Mouse (Mus musculus): ENCODE data around the gene P2rx3.
A peak's percentile ranks its signal among the peaks of the same experiment; 100 is the strongest.

P2rx3 gene

DNA sequence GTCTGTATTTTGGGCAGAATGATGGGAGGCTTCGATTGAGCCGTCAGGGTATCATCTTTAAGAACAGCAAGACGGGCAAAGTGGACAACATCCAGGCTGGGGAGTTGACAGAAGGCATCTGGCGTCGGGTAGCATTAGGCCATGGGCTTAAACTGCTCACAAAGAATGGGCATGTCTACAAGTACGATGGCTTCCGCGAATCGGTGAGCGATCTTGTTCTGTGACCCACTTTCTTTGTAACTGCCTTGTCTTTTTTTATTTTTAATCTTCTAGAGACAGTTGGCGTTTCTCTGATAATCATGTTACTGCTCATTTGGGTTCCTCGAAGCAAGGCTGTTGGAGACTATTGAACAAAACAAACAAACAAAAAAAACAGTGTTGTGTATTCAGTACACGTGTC lies 1.1 kb upstream of the P2rx3 start:
- no peak for DNase-seq

DNA sequence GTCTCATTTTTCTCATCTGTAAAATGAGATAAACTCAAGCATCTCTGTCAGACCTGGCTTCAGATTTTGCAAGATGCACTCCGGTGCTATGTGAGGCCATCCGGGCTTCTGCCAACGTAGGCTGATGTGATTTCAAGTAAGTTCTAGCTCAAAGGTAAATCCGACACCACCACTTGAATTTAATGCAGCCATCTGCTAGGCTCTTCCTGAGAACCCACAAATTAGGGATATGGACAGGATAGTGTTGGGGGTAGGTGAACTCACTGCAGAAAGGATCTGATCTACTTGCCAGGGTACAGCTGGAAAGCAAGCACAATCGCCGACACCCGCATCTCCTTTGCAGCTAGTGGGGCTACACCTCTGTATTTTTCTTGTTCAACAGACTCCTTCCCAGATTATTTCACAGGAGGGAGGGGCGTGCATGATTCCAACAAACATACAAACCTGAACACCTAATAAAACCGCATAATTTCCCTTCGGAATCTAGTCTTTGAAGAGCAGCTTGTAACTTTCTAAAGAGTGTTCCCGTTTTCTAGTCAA lies 685 bp downstream of the P2rx3 start:
- DNase-seq, result no peak

DNA sequence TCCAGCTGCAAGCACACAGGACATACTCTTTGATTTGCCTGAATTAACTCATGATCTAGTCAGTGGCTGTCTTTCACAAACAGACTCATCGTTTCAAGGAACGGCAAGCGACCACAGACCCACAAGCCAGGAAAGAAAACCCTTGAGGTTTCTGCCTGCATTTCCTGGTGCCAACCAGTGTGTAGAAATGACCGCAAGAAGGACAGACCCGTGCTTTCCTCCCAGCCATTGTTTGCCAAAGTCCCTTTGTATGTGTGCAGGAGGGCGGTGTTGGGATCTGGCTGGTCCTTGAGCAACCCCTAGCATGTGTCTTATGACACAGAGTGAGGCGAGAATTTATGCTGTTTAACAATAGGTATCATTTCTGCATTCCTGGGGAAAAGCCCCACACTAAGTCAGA lies 3.1 kb downstream of the P2rx3 start:
- DNase-seq, result no peak

DNA sequence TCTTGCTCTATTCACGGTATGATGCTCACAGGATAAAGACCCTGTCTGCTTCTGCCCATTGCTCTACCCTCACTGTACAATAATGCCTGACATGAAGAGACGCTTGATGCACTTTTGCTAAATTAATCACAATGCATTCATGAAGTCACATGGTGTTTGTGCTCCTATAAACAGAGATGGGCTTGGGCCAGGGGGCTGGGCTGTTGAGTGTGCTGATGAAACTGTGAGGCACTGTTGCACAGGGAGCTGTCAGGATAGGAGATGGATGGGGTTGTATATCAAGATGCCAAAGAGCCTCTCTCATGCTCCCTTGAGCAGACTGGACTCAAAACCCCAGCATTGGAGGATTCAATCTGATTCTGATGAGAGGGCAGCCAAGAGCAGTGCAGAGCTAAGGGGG lies 4.1 kb downstream of the P2rx3 start:
- DNase-seq, result no peak

DNA sequence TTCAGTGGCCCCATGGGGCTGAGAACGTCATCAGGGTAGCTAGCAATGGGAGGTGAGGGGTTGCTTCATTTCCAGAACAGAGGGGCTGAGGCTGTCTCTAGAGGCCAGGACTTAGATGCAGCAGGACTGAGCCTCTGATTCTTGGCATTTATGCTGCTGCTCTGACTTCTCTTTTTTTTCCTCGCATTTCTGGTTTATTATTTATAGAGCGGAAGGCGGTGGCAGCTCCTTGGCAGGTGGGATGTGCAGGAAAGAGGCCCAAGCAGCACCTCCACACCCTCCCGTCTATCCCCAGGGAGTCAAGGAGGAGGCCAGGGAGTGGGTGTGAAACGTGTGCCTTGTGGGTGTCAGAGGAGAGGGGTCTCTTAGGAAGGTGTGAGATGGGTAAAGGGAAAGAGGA lies 6.3 kb downstream of the P2rx3 start:
- DNase-seq, result no peak

DNA sequence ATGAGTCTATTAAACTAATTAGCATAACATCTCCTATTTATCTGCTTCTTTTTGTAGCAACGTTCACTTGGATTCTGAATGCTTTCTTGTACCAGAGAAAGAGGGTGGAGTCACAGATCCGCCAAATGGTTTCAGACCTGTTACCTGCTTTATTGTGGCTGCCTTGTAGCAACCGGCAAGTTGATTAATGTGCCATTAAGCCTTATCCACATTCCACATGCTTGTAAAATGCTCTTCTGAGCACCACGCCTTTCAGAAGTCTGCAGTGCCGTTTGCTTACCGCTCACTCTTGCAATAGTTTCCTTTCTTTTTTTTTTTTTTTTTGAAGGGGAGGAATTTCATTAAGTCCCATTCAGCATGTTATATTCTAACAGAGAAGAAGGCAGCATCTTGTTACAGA lies 7.4 kb downstream of the P2rx3 start:
- DNase-seq, result no peak

DNA sequence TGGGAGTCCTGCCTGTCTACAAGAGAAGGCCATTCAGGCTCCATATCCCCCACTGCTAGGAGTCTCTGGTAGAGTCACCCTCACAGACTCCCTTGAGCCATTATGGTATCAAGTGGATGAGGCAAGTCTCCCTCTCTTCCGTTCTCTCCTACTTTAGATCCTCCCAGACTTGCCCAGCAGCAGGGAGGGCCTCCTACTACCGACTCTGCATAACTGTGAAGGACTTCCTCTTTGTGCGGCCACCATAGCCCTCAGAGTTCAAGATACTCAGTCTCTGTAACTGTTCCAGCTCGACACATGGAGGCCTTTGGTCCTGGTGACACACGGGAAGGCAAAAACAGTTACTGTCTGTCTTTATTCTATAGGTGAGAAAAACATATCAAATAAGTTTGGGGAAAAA lies 10.0 kb downstream of the P2rx3 start:
- DNase-seq, result no peak

DNA sequence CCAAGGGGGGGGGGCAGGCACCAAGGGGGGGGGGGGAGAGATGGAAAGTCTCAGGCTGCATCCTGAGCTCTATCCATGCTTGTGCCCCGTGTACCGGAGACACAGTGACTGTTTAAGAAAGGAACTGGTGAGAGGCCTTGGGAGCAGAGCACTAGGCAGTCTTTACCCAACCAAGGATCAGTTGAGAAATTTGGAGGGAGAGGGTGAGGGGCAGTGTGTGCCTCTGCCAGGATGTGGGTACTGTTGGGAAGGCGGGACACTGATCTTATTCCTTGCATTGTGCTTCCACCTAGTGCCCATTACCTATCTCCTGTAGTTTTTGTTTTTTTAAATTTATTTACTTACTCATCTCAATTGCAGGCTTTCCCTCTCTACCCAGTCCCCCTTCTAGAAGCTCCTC lies 11.1 kb downstream of the P2rx3 start:
- DNase-seq, result no peak

DNA sequence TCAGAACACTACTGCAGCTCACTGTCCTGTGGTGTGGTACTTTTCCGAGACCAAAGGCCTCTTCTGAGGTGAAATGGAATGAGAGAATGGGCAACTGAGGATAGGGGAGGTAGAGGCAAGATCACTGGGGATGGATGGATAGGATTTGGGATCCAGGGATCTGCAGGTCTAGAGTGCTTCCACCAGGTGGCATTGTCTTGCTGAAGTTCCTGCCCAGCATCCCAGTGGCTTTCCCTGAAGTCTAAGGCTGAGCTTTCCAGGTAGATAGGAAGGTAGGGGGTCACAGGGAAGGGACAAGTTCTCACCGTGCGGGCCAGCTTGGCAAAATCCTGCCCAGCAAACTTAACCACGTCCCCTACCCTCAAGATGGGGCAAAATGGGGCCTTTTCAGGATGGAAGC lies 15.2 kb downstream of the P2rx3 start:
- no peak for DNase-seq

DNA sequence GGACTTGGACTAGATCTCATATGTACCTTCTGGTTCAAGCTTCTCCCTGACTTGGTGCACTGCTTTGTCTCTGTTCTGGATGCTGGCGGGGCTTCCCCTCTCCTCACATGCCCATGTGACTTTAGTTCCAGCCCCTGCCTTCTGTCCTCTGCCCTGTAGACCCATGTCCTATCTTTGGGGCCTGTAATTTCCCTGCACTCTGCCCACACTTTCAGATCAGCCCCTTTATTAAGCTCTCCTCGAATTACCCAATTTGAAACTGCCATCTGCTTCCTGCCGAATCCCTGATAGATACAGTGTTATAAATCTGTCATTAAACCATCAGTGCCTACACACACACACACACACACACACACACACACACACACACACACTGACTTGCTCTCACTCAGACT lies 22.7 kb downstream of the P2rx3 start:
- DNase-seq, result no peak

DNA sequence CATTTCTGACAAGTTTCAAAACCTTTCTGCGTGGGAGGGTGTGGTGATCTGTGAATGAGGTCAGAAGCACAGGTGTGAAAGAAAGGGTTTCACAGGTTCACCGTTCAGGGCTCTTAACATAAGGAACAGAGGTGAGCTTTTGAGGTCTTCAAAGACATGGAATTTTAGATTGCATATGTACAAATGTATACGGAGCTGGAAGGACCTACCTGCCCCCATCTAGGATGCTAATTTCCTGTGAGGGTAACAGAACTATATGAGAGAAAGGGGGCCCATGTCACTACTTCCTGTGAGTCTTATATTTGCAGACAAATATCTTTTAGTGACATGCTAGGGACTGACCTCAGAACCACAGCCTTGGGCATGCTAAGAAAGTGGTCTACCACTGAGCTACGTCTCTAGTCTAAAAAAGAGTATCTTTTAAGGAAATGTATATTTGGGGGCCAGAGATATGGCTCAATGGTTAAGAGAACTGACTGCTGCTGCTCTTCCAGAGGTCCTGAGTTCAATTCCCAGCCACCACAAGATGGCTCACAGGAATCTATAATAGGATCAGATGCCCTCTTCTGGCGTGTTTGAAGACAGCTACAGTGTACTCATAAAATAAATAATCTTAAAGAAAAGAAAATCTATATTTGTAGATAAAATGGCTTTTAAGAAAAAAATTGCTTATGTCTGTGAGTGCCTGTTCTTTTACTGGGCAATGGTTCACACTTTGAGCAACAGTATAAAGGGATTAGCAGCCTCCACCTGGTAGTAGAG lies 23.3 kb downstream of the P2rx3 start:
- no peak for DNase-seq

DNA sequence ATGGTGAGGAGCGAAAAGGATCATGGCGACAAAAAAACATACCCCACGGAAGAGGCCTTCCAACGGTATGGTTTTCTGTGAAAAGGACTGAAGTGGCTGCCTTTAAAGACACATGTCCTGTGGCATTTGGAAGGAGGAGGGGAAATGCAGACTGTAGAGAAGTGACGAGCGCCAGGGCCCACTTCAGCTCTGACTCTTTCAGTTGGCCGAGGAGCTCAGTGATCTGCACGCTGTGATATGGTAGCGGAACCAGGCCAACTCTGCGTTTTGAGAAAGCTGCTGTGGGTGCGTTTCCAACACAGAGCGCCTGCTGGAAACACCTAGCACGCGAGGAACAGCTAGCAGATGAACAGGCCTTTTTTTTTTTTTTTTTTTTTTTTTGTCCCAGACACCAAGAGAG lies 24.6 kb downstream of the P2rx3 start:
- no peak for DNase-seq

DNA sequence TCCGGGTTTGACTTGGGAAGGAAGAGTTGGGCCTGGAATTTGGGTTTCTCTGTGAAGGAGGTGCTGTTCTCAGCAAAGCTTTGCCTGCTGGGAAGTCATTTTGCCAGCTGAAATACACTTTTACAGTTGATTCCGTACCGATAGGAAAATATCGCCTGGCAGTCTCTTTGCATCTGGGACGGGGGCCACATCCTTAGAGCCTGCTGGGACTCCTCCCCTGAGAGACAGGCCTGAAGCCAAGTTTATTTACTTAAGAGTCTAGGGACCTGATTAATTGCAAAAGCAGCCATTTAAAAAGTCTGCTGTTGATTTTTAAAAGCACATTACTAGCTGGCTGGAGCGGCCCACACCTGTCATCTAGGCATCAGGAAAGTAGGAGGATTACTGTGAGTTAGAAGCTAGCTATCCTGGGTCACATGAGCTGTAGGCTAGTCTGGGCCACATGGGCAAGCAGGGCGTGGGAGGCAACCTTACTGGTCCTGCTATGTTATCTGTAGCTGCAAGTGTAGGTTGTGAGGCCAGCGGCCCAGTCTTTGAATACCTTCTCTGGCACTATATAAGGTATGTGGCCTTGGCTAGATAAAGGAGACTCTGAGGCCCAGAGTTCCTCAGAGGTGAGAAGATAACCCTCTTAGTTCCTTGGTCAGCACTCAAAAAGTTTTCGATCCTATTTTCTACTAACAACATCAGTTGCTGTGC lies 25.2 kb downstream of the P2rx3 start:
- no peak for DNase-seq

DNA sequence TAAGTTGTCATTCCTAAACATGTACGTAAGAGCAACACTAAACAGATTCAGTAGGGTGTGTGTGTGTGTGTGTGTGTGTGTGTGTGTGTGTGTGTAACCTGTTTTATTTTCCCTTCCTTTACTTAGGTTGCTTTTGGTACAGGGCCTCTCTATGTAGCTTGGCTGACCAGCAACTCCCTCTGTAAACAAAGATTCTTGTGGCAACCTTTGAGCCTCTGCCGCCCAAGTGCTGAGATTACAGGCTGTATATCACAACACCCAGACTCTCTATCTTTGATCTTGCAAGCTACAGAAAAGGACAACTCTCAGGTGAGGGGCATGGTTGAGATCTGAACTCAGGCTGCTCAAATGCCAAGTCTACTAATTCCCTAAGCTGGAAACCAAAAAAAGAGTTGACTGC lies 28.1 kb downstream of the P2rx3 start:
- no peak for DNase-seq

DNA sequence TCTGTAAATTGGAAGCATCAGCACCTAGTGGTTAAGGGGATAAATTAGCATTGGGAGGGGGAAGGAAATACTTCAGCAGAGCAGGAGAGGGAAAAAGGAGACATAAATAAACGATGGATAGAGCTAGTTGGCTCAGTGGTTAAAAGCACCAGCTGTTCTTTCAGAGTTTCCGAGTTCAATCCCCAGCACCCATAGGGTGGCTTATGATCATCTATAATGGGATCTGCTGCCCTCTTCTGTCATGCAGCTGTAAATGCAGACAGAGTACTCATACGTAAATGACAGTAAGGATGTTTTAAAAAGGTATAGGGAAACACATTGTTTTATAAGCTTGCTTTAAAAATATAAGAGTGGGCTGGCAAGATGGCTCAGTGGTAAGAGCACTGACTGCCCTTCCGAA lies 29.5 kb downstream of the P2rx3 start:
- DNase-seq, result peak in 1 of 2 experiments; percentile 18

DNA sequence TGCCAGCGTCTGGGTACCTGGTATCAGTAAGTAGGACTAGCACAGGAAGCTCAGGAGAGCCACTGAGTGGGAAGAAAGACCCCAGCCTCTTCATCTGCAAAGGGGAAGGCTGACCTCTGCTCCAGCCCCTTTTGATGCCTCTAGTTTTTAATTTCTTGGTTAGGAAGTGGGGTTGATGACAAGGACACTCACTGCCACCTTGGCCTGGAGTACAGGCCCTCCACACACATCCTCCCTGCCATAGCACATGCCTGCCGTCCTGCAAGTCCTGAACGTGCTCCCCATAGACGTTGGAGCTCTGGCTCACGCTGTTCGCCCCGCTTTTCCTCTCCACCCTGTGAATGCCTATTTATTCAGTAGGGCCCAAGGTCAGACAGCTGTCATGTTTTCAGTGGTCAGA lies 30.7 kb downstream of the P2rx3 start:
- DNase-seq, result no peak

DNA sequence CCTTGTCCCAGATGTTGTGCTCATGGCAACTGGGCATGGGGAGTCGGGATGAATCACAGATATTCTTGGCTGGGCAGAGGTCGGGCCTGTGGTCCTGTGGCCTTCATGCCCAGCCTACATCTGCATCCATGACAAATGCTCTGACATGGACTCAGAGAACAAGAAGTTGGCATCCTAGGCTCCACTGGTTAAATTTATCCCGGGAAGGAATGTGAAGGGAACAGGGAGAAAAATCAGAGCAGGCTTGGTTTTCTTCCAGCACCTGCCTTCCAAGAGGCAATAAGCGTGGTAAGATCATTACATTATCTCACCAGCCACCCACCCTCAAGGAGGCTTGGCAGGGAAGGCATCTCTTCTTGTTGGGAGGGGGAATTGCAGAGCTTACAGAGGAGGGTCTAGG lies 32.9 kb downstream of the P2rx3 start:
- no peak for DNase-seq

DNA sequence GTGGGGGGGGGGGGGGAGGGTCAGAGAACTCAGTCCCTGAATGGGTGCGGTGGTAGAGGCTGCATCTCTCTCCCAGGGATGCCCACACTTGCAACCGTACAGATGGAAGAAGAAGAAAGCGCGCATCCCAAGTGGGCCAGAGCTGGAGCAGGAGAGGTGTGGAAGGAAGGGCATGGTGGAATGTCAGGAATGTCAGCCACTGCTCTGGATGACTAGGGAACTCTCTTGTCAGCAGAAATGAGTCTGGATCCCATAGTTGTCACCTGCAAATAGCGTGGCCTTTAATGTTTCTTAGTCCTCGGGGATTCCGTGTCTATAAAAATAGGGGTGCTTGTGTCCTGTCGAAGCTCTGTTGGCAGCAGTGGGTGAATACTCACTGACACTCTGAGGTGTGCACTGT lies 34.7 kb downstream of the P2rx3 start:
- DNase-seq, result no peak

DNA sequence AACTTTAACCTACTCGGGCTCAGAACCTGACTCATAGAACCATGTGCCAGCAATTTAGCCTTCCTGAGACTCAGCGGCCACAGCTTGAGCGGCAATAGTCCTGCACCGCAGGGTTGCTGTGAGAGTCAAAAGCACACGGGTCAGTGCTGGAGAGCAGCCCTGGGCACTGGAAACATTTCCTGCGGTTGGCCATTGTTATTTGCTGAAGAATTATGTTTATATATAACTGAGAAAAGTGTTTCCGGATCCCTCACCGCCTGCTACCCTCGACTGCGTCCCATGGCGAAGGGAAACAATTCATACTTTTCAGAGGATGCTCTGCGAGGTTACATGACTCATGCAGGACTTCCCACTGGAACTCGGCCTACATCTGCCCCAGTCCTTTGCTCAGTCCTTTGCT lies 35.8 kb downstream of the P2rx3 start:
- no peak for DNase-seq

DNA sequence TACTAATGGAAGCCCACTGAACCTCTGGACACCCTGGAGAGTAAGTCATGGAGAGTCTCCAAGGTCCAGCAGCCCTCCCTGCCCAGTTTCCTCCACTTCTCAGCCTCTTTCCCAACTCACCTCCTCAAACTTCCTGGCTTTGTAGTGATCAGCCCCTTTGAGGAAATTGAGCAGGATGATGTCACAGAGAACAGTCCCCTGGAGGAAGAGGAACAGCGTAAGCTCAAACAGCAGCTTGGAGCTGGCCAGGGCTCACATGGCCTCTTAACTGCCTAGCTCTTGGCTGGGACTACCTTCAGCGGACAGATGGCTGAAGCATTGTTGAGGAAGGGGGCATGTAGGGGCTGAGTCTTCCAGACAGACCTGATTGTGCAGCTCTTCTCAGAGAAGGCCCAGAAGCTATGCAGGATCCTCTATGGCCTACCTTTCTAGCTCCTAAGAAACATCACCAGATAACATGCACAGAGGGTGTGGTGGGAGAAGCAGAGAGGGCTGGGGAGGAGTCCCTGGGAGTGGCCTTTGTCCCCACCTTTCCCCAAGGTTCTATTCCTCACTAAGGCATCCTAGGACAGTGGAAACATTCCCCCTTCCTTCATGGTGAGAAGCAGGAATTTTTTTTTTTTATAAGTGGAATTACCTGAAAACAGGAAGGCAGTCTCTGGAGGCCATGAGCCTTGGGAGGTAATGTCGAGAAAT lies 37.6 kb downstream of the P2rx3 start:
- no peak for DNase-seq

DNA sequence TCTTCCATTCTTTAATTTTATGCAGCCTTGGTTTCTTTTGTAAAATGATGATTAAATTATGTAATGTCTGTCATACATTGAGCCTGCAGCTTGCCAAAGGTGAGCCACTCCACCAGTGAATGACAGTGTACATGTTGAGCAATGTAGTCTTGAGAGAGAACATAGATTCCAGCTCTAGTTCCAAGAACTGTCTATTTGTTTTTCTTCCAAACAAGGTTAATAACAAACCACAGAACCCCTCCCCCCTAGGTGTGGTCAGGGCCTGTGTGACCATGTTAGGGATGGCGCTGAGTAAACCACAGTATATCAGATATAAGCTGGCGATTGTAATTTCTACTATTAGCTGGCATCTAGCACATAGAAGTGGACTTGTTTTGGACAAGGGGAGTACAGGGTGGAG lies 40.9 kb downstream of the P2rx3 start:
- DNase-seq, result no peak

DNA sequence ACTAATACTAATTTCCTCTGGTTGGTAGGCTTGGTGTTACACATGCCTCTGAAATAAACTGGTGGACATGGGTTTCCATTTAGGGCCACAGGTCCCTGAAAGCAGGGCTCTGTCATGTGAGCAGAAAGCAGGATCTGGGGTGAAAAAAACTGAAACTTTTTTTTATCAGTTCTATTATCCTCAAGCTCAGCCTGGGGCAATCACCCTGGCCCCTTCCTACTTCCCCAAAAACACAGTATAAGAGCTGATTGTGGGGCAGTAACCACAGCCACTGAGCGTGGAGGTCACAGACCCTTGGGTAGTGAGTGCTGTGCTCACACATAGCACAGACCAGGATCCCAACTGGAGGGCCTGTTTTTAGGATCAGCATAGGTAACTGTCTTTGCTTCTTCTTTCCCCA lies 49.3 kb downstream of the P2rx3 start, which contains the start of gene Prg3:
Gene Prg3 (plus strand): TSS at position 286 of the 400 bp plus-strand sequence.
- no peak for DNase-seq

DNA sequence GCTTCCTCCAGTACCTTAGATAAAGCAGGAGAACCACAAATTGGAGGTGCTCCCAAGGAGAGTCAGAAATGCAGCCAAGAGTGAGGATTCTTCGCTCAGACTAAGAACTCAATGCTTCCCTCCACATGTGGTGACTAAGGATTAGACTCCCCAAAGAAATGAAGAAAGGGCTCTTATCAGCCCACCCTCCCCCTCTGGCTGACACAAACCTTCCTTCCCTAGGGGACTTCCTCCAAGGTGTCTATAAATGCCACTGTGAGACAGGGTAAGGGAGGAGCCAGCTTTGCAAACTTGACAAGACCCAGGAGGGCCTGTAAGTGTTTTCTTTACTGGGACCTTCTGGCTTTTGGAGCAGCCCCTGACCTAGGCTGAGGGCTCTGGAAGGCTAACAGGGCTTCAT lies 57.1 kb downstream of the P2rx3 start, which contains the start of gene Prg2:
Gene Prg2 (plus strand): TSS at position 274 of the 400 bp plus-strand sequence.
- no peak for DNase-seq

DNA sequence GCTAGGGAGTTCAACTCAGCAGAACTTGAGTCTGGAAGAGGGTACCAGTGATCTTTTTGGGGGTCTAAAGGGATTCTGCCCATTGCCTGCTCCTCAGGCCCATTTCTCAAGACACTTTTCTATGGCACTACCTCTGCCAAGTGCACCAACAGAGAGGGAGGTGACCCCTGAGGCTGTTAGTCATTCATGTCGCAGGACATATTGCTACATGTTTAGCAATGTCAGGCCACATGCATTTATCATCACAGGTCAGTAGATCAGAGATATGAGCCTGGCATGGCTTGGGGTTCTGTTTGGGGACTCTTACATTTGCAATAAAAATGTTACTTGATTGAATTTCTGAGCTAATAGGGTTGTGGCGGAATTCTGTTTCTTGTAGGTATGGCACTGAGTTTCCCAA lies 61.7 kb downstream of the P2rx3 start:
- DNase-seq, result no peak

All from spleen, adult 18-20 months (tissue).